Mouse (Mus musculus) ES-Bruce4 (cell line): ENCODE measurements at regions not wholly inside any gene's neighbourhood (a gene's known extent, or its start where the extent isn't known, plus 50 kb on each side); places are given as distances from the start of the nearest gene placed in this dataset.
"Not testable (repeated sequence)": the region's sequence is repeated elsewhere in the genome, so short reads cannot be mapped to it uniquely, and the experiment has no call there.

ENCODE experiments used
- H3K27ac ChIP-seq: 2 replicates; pipeline ENCODE4 v1.5.1; 2012; ENCODE audit warnings: low read length, inconsistent platforms; ENCODE audit not compliant: insufficient read depth
- H3K27me3 ChIP-seq: 2 replicates; pipeline ENCODE4 v1.6.1; 2012; ENCODE audit warnings: mild to moderate bottlenecking, low read length, inconsistent platforms; ENCODE audit not compliant: control insufficient read depth, poor library complexity, insufficient read depth, severe bottlenecking
- H3K36me3 ChIP-seq: 2 replicates; pipeline ENCODE4 v1.6.1; 2012; ENCODE audit warnings: inconsistent platforms, mild to moderate bottlenecking, low read length, moderate library complexity; ENCODE audit not compliant: control insufficient read depth, poor library complexity, insufficient read depth, severe bottlenecking
- H3K4me1 ChIP-seq: one replicate; pipeline ENCODE4 v1.8.1; 2011; ENCODE audit warnings: low read length; ENCODE audit not compliant: control insufficient read depth, insufficient read depth
- H3K4me3 ChIP-seq: 2 replicates; pipeline ENCODE4 v1.5.1; 2011; ENCODE audit warnings: low read depth, mild to moderate bottlenecking, low read length
- H3K9ac ChIP-seq: 2 replicates; pipeline ENCODE4 v1.6.1; 2012; ENCODE audit warnings: low read depth, mild to moderate bottlenecking, inconsistent platforms; ENCODE audit not compliant: poor library complexity, severe bottlenecking
- H3K9me3 ChIP-seq: replicated peaks from 2 replicates; pipeline ENCODE4 v1.6.1; 2012; ENCODE audit warnings: mild to moderate bottlenecking, low read length, inconsistent platforms; ENCODE audit not compliant: control insufficient read depth, poor library complexity, insufficient read depth, severe bottlenecking
- CTCF ChIP-seq: IDR thresholded peaks from one replicate; pipeline ENCODE4 v1.8.1; 2011; ENCODE audit warnings: low read depth, low read length
- EP300 ChIP-seq: IDR thresholded peaks from 2 replicates; pipeline ENCODE4 v1.6.1; 2011; ENCODE audit warnings: low read depth, low read length; ENCODE audit not compliant: insufficient read depth
- POLR2A ChIP-seq: IDR thresholded peaks from one replicate; pipeline ENCODE4 v1.8.1; 2011; ENCODE audit warnings: low read length; ENCODE audit not compliant: insufficient read depth

DNA sequence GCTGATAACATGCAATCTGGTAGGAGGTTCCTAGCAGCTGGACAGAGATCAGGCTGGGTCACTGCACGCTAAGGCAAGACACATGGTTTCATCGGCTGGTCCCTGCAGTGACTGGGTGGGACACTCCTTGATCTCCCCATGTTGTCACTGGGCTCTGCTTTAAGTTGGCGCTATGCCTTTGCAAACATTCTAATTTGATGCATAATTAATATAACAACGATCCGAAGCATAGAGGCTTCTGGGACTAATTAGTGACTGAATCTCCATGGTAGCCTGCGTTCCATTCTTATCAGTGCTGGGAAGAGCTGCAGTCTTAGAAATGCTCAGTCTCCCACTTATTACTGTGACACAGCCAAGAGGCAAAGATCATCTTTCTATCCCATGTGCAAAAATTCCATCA, 186.8 kb downstream of the Snx19 start:
- no peak overlapping the region for H3K9ac ChIP-seq
- no peak for TF ChIP-seq CTCF
- TF ChIP-seq POLR2A: no peak
- no peak for TF ChIP-seq EP300
- no peaks in the 10 kb centered on the region for H3K4me1 ChIP-seq
- no peaks in the 10 kb centered on the region for H3K27me3 ChIP-seq
- no peaks in the 10 kb centered on the region for H3K36me3 ChIP-seq
- no peak overlapping the region for H3K27ac ChIP-seq
- no peaks in the 10 kb centered on the region for H3K9me3 ChIP-seq
- H3K4me3 ChIP-seq: no peak overlapping the region

DNA sequence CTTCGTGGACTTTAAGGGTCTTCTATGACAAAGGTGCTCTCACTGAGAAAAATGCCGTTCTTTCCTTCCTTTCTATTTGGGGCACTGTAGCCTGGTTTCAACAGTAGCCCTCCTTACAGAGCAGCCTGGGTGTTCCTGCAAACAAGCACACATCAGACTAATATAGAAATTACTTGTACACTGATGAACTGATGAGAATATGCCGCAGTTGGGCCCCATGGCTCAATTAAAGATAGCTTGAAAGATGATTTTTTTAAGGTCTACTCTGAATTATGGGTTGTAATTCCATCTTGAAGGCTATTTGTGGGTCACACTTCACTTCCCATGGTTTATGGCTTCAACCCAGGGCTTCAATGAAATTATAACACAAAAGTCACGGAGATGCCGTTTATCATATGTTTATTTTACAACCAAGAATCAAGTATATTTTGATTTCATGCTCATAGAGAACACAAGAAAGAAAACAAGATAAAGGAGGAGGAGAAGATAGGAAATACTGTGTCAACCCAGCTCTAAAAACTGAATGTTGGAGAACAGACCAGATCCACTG, 186.2 kb downstream of the Snx19 start:
- no peak for TF ChIP-seq CTCF
- TF ChIP-seq POLR2A: no peak
- no peak for TF ChIP-seq EP300
- Histone ChIP-seq H3K36me3 (no peaks in the 10 kb centered on the region), H3K27ac (no peak overlapping the region)

DNA sequence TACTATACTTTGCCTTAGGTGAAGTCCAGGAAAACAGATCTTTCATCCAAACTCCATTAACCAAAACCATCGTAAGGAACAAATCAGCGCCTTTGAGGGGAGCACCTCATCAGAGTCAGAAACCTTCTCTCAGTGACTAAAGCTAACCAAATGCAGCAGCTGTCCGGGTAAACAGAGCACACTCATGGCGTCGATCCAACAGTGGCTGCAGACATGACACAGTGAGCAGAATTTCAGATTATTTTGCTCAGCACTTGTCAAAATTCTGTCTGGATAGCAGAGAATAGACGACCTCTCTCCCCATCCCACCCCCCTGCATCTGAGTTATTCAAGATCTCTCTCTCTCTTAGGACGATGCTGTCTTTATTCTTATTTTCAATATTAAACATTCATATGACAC, 183.4 kb downstream of the Snx19 start:
- H3K36me3 ChIP-seq: no peaks in the 10 kb centered on the region
- H3K9me3 ChIP-seq: no peaks in the 10 kb centered on the region
- H3K27me3 ChIP-seq: no peaks in the 10 kb centered on the region
- TF ChIP-seq POLR2A: no peak
- TF ChIP-seq CTCF: no peak
- no peak for TF ChIP-seq EP300
- H3K27ac ChIP-seq: no peak overlapping the region
- H3K9ac ChIP-seq: no peak overlapping the region
- no peak overlapping the region for H3K4me3 ChIP-seq
- H3K4me1 ChIP-seq: no peaks in the 10 kb centered on the region

More for the DNA sequence above, 186.2 kb downstream of the Snx19 start:
- no peaks in the 10 kb centered on the region for H3K4me1 ChIP-seq
- H3K9me3 ChIP-seq: no peaks in the 10 kb centered on the region
- H3K9ac ChIP-seq: no peak overlapping the region
- no peak overlapping the region for H3K4me3 ChIP-seq
- no peaks in the 10 kb centered on the region for H3K27me3 ChIP-seq

DNA sequence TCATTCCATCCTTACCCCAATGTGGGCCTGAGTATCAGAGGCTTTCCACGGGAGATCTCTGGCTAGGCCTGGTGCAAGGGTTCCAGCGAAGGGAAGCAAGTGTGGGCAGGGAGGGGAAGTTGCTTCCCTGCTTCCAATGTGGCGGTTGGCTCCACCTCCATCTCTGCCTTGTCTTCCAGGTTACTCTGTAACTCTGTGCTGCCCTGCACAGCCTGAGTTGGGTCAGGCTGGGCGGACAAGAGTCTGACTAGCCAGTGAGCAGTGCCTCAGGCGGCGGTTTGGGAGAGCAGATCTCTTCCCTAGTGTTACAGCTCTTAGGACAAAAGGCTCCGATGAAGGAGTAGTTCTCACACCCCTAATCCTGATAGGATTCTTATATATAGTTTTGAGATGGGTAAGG, 172.8 kb downstream of the Snx19 start:
- peak overlapping the region; percentile 20 for H3K4me3 ChIP-seq
- TF ChIP-seq CTCF (no peak), POLR2A (no peak), EP300 (no peak)
- peaks cover 21% of the 10 kb centered on the region for H3K9me3 ChIP-seq
- no peak overlapping the region for H3K9ac ChIP-seq
- no peak overlapping the region for H3K27ac ChIP-seq
- H3K36me3 ChIP-seq: peaks cover 3% of the 10 kb centered on the region; the same call in 1 of the 2 replicates
- peaks cover 3% of the 10 kb centered on the region for H3K4me1 ChIP-seq
- no peaks in the 10 kb centered on the region for H3K27me3 ChIP-seq

DNA sequence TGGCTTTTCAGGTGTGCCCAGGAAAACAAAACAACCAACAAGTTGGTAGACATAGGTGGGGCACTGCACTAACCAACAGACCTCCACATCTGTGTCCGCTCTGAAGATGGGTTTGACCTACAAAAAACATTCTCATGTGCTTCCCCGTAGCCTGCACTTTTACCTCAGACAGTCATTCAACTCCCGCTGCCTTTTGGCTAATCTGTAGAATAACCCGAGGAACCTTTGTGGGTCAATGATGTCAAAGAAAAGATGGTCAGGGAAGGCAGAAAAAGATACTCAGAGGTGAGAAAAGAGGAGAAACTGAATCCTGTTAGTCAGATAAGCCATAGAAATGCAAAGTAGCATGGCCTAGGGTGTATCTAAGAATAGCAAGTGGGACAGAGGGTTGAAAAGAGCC, 170.8 kb downstream of the Snx19 start:
- Histone ChIP-seq H3K36me3 (peaks cover 3% of the 10 kb centered on the region; the same call in 1 of the 2 replicates), H3K27me3 (no peaks in the 10 kb centered on the region), H3K9ac (no peak overlapping the region), H3K4me3 (no peak overlapping the region), H3K4me1 (peaks cover 3% of the 10 kb centered on the region), H3K9me3 (peaks cover 35% of the 10 kb centered on the region), H3K27ac (peak overlapping the region; percentile 100)
- TF ChIP-seq CTCF (no peak), EP300 (no peak), POLR2A (no peak)

DNA sequence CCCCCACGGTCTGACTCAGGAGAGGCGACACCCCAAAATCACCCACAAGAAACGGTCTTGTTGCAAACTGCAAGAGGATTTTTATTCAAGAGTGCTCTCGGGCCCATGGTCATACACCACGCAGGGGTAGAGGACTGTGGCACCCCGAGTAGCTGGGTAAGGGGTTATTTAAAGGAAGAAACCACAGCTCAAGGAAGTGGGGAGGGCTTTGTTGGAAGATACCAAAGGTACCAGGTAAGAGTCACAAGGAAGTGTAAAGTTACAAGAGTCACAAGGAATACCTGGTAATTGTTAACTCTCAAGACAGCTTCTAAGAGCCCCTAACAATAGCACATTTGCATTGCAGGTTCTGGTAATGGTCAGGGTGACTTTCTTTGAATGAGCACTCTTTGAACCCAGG, 170.2 kb downstream of the Snx19 start:
- not testable (repeated sequence) for H3K9ac ChIP-seq, H3K4me3 ChIP-seq, H3K27me3 ChIP-seq, H3K36me3 ChIP-seq, H3K4me1 ChIP-seq
- Histone ChIP-seq H3K9me3 (peaks cover 35% of the 10 kb centered on the region), H3K27ac (peak overlapping the region; percentile 98)
